Mouse (Mus musculus) bone marrow, adult 2 months (tissue): ENCODE measurements around the gene Fam227b.

Source experiments
- CTCF ChIP-seq: fragments of 200-500 bp; IDR thresholded peaks from 2 replicates; pipeline ENCODE4 v1.5.1; 2011; ENCODE audit warnings: low read length, control low read depth; ENCODE audit not compliant: control insufficient read depth, insufficient read depth
- POLR2A ChIP-seq: fragments of 200-500 bp; IDR thresholded peaks from 2 replicates; pipeline ENCODE4 v1.6.1; 2011; ENCODE audit warnings: low read depth, mild to moderate bottlenecking, control low read depth, low read length, borderline replicate concordance; ENCODE audit not compliant: control insufficient read depth

GRCm38 (mm10) chr2:126002291-126002690 is 149.5 kb downstream of the Fam227b start:
- TF ChIP-seq CTCF = no peak
- TF ChIP-seq POLR2A = no peak
